Mouse (Mus musculus): ENCODE data around the gene Aven. TPM values are rescaled to one million over a fixed set of nuclear protein-coding genes. Genes with fewer than 3 reads are reported as not detected.

Aven gene
- total RNA-seq, 1 experiment = 22.3 TPM

- peaks cover 4% of the 10 kb centered on the region for H3K36me3 ChIP-seq (ENCODE audit: control insufficient read depth, insufficient read depth, low read length, poor library complexity, severe bottlenecking)
- H3K4me3 ChIP-seq (ENCODE audit: insufficient read depth in 1 of 2, low read depth in 1 of 2, low read length in 2 of 2, poor library complexity in 1 of 2, severe bottlenecking in 1 of 2) = no peak overlapping the region
- no peaks in the 10 kb centered on the region for H3K4me1 ChIP-seq (ENCODE audit: control insufficient read depth in 2 of 2, insufficient read depth in 2 of 2, low read length in 2 of 2, poor library complexity in 1 of 2)
- no peak for DNase-seq (ENCODE audit: low read depth, low spot score)
- TF ChIP-seq ZC3H11A (IDR thresholded peaks at IDR 0.05; ENCODE audit: borderline replicate concordance, low read depth, low read length) (no peak), MAFK (IDR thresholded peaks at IDR 0.05; ENCODE audit: insufficient read depth, low read depth, low read length) (no peak), ZNF384 (IDR thresholded peaks at IDR 0.05; ENCODE audit: low read depth, low read length) (no peak), HCFC1 (IDR thresholded peaks at IDR 0.05; ENCODE audit: borderline replicate concordance, insufficient read depth, low read length) (no peak), CHD2 (IDR thresholded peaks at IDR 0.05; ENCODE audit: low read depth, low read length) (no peak)
- in situ Hi-C loops (cut with MboI; ENCODE audit: low sequenced_read_pairs in 2 of 2, unreplicated experiment in 2 of 2) = no loop called here
- no peak overlapping the region for H3K9ac ChIP-seq (ENCODE audit: insufficient read depth, low read depth, low read length, poor library complexity, severe bottlenecking)
- no peaks in the 10 kb centered on the region for H3K9me3 ChIP-seq (ENCODE audit: control insufficient read depth, insufficient read depth, low read depth, low read length)
- H3K27ac ChIP-seq (ENCODE audit: insufficient read depth, low read depth, low read length, poor library complexity, severe bottlenecking) = no peak overlapping the region
Measured at GRCm38 (mm10) chr2:112632536-112632935, 139.8 kb downstream of the Aven start.

- Histone ChIP-seq H3K36me3 (ENCODE audit: control insufficient read depth, insufficient read depth, low read length, poor library complexity, severe bottlenecking) (peaks cover 2% of the 10 kb centered on the region; the same call in 1 of the 2 replicates), H3K9me3 (ENCODE audit: control insufficient read depth, insufficient read depth, low read depth, low read length) (no peaks in the 10 kb centered on the region), H3K27ac (ENCODE audit: insufficient read depth, low read depth, low read length, poor library complexity, severe bottlenecking) (no peak overlapping the region), H3K9ac (ENCODE audit: insufficient read depth, low read depth, low read length, poor library complexity, severe bottlenecking) (no peak overlapping the region), H3K4me1 (ENCODE audit: control insufficient read depth in 2 of 2, insufficient read depth in 2 of 2, low read length in 2 of 2, poor library complexity in 1 of 2) (no peaks in the 10 kb centered on the region), H3K4me3 (ENCODE audit: insufficient read depth in 1 of 2, low read depth in 1 of 2, low read length in 2 of 2, poor library complexity in 1 of 2, severe bottlenecking in 1 of 2) (no peak overlapping the region)
- no peak for TF ChIP-seq HCFC1 (IDR thresholded peaks at IDR 0.05; ENCODE audit: borderline replicate concordance, insufficient read depth, low read length)
- TF ChIP-seq MAFK (IDR thresholded peaks at IDR 0.05; ENCODE audit: insufficient read depth, low read depth, low read length) = no peak
- no peak for TF ChIP-seq CHD2 (IDR thresholded peaks at IDR 0.05; ENCODE audit: low read depth, low read length)
- TF ChIP-seq ZC3H11A (IDR thresholded peaks at IDR 0.05; ENCODE audit: borderline replicate concordance, low read depth, low read length) = no peak
- no peak for TF ChIP-seq ZNF384 (IDR thresholded peaks at IDR 0.05; ENCODE audit: low read depth, low read length)
- in situ Hi-C loops (cut with MboI; ENCODE audit: low sequenced_read_pairs in 2 of 2, unreplicated experiment in 2 of 2) = no loop called here
- no peak for DNase-seq (ENCODE audit: low read depth, low spot score)
Measured at GRCm38 (mm10) chr2:112637206-112637605, 144.4 kb downstream of the Aven start.

- Histone ChIP-seq H3K36me3 (ENCODE audit: control insufficient read depth, insufficient read depth, low read length, poor library complexity, severe bottlenecking) (no peaks in the 10 kb centered on the region), H3K4me3 (ENCODE audit: insufficient read depth in 1 of 2, low read depth in 1 of 2, low read length in 2 of 2, poor library complexity in 1 of 2, severe bottlenecking in 1 of 2) (no peak overlapping the region), H3K27ac (ENCODE audit: insufficient read depth, low read depth, low read length, poor library complexity, severe bottlenecking) (no peak overlapping the region), H3K9ac (ENCODE audit: insufficient read depth, low read depth, low read length, poor library complexity, severe bottlenecking) (no peak overlapping the region), H3K9me3 (ENCODE audit: control insufficient read depth, insufficient read depth, low read depth, low read length) (no peaks in the 10 kb centered on the region), H3K4me1 (ENCODE audit: control insufficient read depth in 2 of 2, insufficient read depth in 2 of 2, low read length in 2 of 2, poor library complexity in 1 of 2) (peaks cover 2 to 3% of the 10 kb centered on the region in 2 experiments; a peak in 1 of 4 replicates)
- in situ Hi-C loops (cut with MboI; ENCODE audit: low sequenced_read_pairs in 2 of 2, unreplicated experiment in 2 of 2) = no loop called here
- no peak for TF ChIP-seq ZC3H11A (IDR thresholded peaks at IDR 0.05; ENCODE audit: borderline replicate concordance, low read depth, low read length)
- no peak for TF ChIP-seq MAFK (IDR thresholded peaks at IDR 0.05; ENCODE audit: insufficient read depth, low read depth, low read length)
- no peak for TF ChIP-seq ZNF384 (IDR thresholded peaks at IDR 0.05; ENCODE audit: low read depth, low read length)
- no peak for TF ChIP-seq HCFC1 (IDR thresholded peaks at IDR 0.05; ENCODE audit: borderline replicate concordance, insufficient read depth, low read length)
- no peak for DNase-seq (ENCODE audit: low read depth, low spot score)
Measured at GRCm38 (mm10) chr2:112653836-112654235, 161.1 kb downstream of the Aven start.

- no peaks in the 10 kb centered on the region for H3K9me3 ChIP-seq (ENCODE audit: control insufficient read depth, insufficient read depth, low read depth, low read length)
- TF ChIP-seq MAFK (IDR thresholded peaks at IDR 0.05; ENCODE audit: insufficient read depth, low read depth, low read length) (no peak), HCFC1 (IDR thresholded peaks at IDR 0.05; ENCODE audit: borderline replicate concordance, insufficient read depth, low read length) (no peak), ZC3H11A (IDR thresholded peaks at IDR 0.05; ENCODE audit: borderline replicate concordance, low read depth, low read length) (no peak), ZNF384 (IDR thresholded peaks at IDR 0.05; ENCODE audit: low read depth, low read length) (0 out of 2 replicates have a peak, but pooled peaks have one; percentile 52)
Measured at GRCm38 (mm10) chr2:112656131-112656530, 163.4 kb downstream of the Aven start.

GRCm38 (mm10) chr2:112669461-112669860 is 176.7 kb downstream of the Aven start:
- peaks cover 0 to 7% of the 10 kb centered on the region in 2 experiments; a peak in 1 of 4 replicates for H3K4me1 ChIP-seq (ENCODE audit: control insufficient read depth in 2 of 2, insufficient read depth in 2 of 2, low read length in 2 of 2, poor library complexity in 1 of 2)
- H3K9ac ChIP-seq (ENCODE audit: insufficient read depth, low read depth, low read length, poor library complexity, severe bottlenecking) = no peak overlapping the region
- no peak for TF ChIP-seq ZNF384 (IDR thresholded peaks at IDR 0.05; ENCODE audit: low read depth, low read length)
- no peak for TF ChIP-seq ZC3H11A (IDR thresholded peaks at IDR 0.05; ENCODE audit: borderline replicate concordance, low read depth, low read length)
- TF ChIP-seq MAFK (IDR thresholded peaks at IDR 0.05; ENCODE audit: insufficient read depth, low read depth, low read length) = no peak
- no peak for TF ChIP-seq CHD2 (IDR thresholded peaks at IDR 0.05; ENCODE audit: low read depth, low read length)
- no peak for TF ChIP-seq HCFC1 (IDR thresholded peaks at IDR 0.05; ENCODE audit: borderline replicate concordance, insufficient read depth, low read length)
- H3K9me3 ChIP-seq (ENCODE audit: control insufficient read depth, insufficient read depth, low read depth, low read length) = no peaks in the 10 kb centered on the region
- H3K27ac ChIP-seq (ENCODE audit: insufficient read depth, low read depth, low read length, poor library complexity, severe bottlenecking) = no peak overlapping the region
- H3K36me3 ChIP-seq (ENCODE audit: control insufficient read depth, insufficient read depth, low read length, poor library complexity, severe bottlenecking) = no peaks in the 10 kb centered on the region
- DNase-seq (ENCODE audit: low read depth, low spot score) = no peak
- no peak overlapping the region for H3K4me3 ChIP-seq (ENCODE audit: insufficient read depth in 1 of 2, low read depth in 1 of 2, low read length in 2 of 2, poor library complexity in 1 of 2, severe bottlenecking in 1 of 2)
- in situ Hi-C loops (cut with MboI; ENCODE audit: low sequenced_read_pairs in 2 of 2, unreplicated experiment in 2 of 2) = no loop called here

More at GRCm38 (mm10) chr2:112656131-112656530, 163.4 kb downstream of the Aven start:
- H3K27ac ChIP-seq (ENCODE audit: insufficient read depth, low read depth, low read length, poor library complexity, severe bottlenecking) = no peak overlapping the region
- H3K4me1 ChIP-seq (ENCODE audit: control insufficient read depth in 2 of 2, insufficient read depth in 2 of 2, low read length in 2 of 2, poor library complexity in 1 of 2) = peaks cover 2 to 3% of the 10 kb centered on the region in 2 experiments; a peak in 1 of 4 replicates
- H3K36me3 ChIP-seq (ENCODE audit: control insufficient read depth, insufficient read depth, low read length, poor library complexity, severe bottlenecking) = no peaks in the 10 kb centered on the region
- no peak for DNase-seq (ENCODE audit: low read depth, low spot score)
- H3K9ac ChIP-seq (ENCODE audit: insufficient read depth, low read depth, low read length, poor library complexity, severe bottlenecking) = no peak overlapping the region
- no peak overlapping the region for H3K4me3 ChIP-seq (ENCODE audit: insufficient read depth in 1 of 2, low read depth in 1 of 2, low read length in 2 of 2, poor library complexity in 1 of 2, severe bottlenecking in 1 of 2)
- in situ Hi-C loops (cut with MboI; ENCODE audit: low sequenced_read_pairs in 2 of 2, unreplicated experiment in 2 of 2) = no loop called here

Data from ES-E14 (cell line).